Mouse (Mus musculus) cerebral cortex, adult 2 months (tissue): ENCODE results near the gene Usp45.

Experiments
- WGBS: fragments of 180-500 bp; shearing (Covaris S2); methylation state at CpG from one replicate; pipeline ENCODE4 v1.1.7; 2018; 5-methylcytosine and 5-hydroxymethylcytosine counted together

Gene Usp45

DNA sequence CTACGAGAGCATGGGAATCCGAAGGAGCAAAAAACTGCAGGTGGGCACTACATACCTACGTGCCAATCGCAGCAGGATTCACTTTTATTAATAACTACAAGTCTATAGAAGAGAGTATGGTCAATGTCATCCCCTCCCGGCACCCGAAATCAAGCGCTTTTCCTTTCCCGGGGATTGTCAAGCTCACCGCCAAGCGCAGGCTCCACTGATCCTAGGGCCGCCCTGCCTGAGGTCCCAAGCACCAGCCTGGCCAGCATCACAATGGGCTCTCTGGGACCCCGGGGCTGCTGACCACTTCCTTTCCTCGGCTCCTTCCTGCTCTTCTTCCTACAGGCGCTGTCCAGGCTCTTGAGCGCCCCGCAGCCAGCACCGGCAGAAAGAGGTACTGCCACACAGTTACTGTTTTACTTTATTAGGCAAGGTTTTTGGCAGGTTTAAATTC, at the start of gene Usp45, which contains the start of gene Tstd3:
Usp45 (plus strand) TSS at position 294 of the 442 bp plus-strand sequence.
Tstd3 (minus strand) TSS at position 350 of the 442 bp plus-strand sequence.
- WGBS, result under 1% methylated on average over 17 of the region's 17 CpGs

DNA sequence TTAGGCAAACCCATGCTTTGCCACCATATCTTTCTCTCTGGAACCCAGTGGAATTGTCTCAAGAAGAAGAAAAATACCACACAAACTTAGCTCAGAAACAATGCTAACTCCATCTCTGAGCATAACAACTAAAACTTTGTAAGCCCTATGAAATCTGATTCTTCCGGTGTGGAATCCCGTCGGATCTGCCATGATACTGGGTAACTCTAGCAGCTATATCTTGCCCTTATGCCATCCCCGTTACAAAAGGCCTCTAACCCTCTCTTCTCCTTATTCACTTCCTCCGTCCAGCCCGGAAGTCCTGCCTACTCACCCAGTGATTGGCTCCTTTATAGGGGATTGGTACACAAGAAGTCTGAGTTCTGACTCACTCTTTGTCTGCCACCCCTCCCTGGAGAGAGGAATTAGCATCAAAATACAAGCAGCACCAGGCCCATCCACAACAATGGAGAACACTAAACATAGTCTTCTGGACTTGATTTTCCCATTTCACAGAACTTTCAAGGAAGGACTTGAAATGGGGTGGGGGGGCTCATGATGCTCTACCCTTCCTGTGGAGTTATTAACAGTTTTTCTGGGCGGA, 44.1 kb upstream of the Usp45 start:
- WGBS, result 62% methylated on average over 7 of the region's 7 CpGs

DNA sequence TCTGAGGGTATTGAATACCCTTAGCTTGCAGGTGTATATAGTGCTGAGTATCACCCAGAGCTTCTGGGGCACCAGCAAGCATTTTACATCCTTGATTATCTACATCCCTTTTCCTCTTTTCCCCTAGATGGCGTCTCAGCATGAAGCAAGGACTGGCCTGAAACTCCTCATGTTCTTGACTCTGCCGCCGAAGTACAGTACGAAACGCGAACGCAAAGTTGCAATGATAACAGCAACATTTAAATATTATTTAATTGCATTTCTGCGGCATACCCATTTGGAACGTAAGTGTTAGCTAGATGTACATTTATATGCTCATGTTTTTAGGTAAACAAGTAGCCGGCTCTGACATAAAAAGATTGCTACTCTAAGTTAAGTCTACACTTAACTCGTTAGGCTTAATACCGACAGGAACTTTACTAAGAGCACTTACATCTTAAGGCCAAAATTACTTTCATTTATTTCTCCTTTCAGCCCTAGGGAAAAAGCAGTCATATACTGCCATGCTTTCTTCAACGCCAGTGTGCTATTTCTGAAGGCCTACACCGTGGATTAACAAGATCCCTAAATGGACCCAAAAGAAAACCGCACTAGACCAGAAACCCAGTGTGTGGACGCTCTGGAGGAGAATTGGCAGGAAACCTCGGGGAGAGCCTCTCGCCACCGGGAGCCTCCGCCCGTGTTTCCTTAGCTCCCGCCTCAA, 39.9 kb upstream of the Usp45 start:
- under 1% methylated on average over 22 of the region's 22 CpGs for WGBS

DNA sequence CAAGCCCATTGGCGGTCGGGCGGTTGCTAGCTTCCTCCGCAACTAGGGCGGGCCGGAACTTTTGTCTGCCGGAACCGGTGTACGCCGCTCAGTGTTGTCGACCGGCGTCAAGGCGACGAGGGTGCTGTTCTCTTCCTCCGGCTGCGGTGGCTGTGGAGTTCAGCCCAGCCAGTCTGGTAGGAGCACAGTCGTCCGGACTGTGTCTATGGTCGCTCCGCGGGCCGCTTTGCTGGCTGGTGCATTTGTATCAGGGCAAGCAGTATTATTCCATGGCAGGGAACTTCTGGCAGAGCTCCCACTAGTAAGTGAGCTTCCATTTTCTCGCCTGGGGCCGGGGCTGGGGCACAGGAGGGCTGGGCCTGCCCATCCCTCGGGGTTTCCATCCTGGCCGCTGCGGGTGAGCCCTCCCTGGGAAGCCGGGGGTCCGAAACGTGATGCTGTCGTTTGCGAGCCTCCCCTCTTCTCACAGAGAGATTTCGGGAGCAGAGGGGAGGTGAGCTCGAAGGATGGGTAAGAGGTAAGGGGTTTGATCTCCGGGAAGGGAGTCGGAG, 39.3 kb upstream of the Usp45 start, which contains the start of gene Ccnc:
Ccnc (plus strand) TSS at position 87 of the 551 bp plus-strand sequence.
- WGBS, result under 1% methylated on average over 37 of the region's 37 CpGs

DNA sequence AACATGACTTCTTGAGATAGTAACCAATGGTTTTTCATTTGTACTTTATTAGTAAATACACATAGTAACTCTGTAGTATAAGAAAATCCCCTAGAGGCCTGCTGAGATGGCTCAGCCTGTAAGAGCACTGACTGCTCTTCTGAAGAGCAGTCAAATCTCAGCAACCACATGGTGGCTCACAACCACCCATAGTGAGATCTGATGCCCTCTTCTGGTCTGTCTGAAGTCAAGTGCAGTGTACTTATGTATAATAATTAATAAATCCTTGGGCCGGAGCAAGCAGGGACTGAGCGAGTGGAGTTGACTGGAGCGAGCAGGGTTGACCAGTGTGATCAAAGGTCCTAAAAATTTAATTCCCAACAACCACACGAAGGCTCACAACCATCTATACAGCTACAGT, 27.8 kb upstream of the Usp45 start:
- WGBS, result 96% methylated on average over 4 of the region's 4 CpGs

DNA sequence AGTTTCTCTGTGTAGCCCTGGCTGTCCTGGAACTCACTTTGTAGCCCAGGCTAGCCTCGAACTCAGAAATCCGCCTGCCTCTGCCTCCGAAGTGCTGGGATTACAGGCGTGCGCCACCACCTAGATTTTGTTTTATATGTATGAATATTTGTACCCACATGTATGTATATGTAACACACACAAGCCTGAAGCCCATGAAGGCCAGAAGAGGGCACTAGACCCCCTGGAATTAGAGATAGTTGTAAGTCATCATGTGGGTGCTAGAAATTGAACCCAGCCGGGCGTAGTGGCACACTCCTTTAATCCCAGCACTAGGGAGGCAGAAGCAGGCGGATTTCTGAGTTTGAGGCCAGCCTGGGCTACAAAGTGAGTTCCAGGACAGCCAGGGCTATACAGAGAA, 22.8 kb upstream of the Usp45 start:
- 96% methylated on average over 8 of the region's 8 CpGs for WGBS

DNA sequence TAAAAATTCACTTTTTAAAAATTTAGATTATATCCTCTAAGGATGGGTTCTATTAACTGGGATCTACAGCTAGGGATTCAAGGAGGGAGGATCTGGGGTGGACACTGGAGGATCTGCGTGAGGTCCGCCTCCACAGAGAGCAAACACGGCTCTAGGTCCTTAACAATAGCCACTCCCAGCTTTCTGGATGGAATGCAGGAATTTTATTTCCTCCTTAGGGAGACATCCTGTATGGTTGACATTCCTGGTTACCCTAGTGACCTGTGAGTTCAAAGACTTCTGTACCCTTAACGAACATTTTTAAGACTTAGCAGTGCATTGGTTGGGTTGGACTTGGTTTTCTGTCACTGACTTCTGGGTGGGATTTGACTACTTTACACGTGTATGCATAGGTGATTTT, 21.2 kb upstream of the Usp45 start:
- WGBS, result 75% methylated on average over 5 of the region's 5 CpGs

DNA sequence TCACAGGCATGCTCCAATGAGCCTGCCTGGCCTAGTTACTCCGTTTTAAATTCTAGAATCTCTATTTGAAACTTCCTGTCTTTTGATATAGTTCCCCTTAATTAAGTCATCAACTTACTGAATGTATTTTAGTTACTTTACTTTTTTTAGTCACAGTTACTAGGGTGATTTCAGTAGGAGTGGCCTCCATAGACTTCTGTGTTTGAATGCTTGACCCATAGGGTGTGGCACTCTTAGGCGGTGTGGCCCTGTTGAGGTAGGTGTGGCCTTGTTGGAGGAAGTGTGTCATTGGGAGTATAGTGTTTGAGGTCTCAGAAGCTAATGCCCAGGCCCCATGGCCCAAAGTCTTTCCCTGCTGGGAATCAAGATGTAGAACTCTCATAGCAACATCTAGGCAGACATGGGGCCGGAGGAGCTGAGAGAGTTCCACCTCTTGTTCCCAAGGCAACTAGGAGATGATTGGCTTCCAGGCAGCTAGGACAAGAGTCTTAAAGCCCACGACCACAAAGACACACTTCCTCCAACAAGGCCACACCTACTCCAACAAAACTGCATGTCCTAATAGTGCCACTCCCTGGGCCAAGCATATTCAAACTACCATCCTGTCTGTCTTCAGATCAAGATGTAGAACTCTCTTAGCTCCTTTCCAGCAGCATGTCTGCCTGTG, 11.7 kb upstream of the Usp45 start:
- 59% methylated on average over 4 of the region's 4 CpGs for WGBS

DNA sequence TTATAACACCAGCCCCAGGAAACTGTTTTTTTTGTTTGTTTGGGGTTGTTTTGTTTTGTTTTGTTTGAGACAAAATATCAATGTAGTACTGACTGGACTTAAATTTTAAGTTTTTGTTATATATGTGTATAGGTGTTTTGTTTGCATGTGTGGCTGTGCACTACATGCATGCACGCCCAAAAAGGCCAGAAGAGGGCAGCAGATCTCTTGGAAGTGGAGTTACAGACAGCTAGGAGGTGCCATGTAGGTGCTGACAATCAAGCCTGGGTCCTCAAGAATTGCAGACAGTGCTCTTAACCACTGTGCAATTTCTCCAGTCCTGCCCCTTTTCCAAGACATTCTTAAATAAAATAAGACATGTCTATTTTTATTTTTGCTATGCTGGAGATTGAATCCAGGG, 8.1 kb upstream of the Usp45 start:
- WGBS, result 69% methylated on average over 1 of the region's 1 CpGs

DNA sequence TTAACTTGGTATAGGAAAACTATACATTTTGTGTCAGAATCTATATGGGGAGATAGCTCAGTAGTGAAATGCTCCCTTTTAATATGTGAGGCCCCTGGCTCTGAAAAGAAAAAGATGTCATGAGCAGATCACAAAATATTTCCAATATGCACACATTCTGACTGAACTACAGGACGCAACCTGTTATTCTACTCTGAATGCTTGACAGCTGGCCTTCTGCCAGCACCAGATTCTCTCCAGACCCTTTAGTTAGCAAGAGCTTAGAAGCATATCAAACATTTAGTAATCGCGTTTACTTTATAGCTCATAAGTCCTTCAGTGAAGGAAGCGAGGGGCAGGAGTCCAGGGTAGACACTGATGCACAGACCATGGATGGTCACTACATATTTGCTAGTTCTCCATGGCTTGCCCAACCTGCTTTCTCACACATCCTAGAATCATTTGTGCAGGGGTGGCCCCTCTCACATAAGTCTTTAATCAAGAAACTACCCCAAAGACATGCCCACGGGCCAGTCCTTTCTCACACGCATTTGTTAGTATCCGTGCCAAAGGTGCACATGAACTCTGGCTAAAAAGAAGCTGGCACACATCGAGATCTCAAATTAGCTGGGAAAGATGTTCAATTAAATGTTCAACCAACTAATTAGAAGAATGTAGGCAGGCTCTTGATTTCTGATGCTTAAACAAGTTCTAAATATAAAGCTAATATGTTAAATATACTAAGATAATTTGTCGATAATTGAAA, 5.4 kb upstream of the Usp45 start:
- WGBS, result 51% methylated on average over 9 of the region's 9 CpGs

DNA sequence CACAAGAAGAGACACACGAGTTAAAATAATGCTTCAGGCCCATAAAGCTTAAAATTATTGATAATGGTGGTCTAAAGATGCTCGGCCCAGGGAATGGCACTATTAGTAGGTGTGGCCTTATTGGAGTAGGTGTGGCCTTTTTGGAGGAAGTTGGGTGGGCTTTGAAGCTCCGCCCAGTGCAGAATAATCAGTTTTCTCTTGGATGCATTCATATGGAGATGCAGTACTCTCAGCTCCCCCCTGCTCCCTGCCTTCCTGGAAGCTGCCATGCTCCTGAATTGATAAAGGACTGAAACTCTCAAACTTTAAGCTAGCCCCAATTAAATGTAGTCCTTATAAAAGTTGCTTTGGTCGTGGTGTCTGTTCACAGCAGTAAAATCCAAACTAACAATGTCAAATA, 3.1 kb upstream of the Usp45 start:
- WGBS, result 79% methylated on average over 4 of the region's 4 CpGs

DNA sequence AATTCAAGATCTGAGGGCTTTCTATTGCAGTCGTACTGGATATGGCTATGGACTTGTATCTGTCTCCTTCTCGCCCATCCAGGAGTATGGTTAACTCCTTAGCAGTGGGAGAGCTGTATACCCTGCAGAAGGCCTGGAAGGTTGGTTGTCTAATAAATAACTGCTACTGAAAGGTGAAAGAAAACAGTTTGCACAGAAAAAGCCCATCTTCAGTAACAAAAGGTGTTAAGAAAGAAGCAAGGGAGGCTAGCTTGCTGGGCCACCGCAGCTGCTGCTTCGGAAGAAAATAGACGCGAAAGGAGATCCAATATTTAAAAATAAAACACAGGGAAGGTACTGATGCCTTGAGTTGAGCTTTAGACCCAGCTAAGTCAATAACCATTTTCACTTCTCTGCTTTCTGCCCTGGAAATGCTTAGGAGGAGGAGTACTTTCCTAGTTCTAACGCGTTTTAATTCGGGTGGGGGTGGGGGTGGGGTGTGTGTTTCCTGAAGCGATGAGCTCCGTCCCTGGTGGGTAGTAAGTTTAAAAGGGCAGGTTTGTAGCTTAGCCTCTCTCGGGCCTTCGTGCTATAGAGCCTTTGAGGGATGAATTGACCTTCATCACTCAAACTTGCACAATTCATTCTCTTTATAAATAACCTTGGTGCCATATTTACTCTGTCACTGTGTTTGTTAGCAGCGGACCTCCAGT, 639 bp upstream of the Usp45 start:
- WGBS, result 8% methylated on average over 14 of the region's 14 CpGs

DNA sequence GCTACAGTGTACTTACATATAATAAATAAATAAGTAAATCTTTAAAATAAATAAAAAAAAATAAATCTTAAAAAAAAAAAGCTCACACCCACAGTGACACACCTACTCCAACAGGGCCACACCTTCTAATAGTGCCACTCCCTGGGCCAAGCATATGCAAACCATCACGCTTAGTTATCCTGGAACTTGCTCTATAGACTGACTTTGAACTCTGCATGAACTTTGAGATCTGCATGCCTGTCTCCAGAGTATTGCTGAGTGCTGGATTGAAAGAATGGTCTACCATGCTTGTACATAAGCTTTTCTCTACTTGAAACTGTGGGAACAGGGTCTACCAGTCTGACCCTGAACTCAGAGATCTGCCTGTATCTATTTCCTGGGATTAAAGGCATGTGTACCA, 4.1 kb downstream of the Usp45 start:
- WGBS, result 90% methylated on average over 1 of the region's 1 CpGs

DNA sequence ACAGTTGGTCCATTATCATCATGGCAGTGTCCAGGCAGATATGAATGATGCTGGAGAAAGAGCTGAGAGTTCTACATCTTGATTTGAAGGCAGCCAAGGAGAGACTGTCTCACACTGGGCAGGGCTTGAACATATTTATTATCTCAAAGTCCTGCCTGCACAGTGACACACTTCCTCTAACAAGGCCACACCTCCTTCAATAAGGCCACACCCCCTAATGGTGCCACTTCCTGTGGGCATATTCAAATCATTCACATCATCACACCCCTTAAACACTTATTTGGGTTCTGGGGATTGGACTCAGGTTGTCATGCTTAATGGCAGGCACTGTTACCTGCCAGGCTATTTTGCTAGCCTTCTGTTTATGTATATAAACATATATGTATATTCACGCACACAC, 5.3 kb downstream of the Usp45 start:
- 100% methylated on average over 1 of the region's 1 CpGs for WGBS

DNA sequence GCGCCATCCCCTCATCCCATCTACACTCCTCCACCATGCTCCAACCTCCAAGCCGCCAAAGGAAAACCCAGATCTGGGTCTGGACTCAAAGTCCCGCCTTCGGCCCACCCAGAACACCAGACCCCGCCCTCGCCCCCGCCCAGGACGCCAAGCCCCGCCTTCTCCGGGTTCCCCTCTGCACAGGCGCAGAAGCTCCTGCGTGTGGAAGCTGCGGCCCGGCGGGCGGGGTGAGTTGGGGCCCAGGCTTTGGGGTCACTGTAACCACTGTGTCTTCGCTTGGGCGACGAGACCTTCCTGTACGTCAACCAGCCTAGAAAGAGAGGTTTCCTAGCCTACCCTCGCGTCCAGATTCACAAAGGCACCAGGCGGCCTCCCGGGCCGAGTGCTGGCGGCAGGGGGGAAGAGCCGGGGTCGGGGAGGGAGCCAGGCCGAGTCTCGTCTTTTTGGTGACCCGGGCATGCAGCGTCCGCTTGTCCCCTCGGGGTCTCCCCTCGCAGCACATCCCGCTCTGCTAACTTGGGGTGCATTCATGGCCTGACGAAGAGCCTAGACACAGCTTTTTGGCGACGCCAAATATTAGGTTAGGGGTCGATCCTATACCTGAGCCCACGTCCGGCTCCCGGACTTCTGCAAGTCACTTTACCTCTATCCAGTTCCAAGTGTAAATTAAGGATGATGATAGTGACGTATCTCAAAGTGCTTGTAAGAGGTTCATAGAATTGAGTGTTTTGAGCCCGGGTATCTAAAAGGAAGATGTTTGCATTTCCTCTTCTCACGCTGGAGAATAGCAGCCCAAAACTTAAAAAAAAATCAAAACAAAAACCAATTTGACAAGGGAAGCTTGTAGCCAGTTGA, 9.4 kb downstream of the Usp45 start:
- under 1% methylated on average over 46 of the region's 46 CpGs for WGBS

DNA sequence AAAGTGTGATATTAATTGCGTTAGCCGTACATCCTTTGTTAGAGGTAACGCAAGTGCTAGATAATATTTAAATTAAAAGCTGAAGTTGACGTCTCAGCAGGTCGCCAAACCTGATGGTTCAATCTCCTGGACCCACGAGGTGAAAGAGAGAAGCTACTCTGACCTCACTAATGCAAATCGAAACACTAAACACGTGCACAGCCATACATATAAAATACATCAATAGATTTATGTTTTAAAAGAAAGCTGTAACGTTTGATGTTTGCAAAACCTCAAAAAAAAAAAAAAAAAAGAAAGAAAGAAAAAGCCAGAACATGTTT, 9.9 kb downstream of the Usp45 start:
- WGBS, result 3% methylated on average over 9 of the region's 9 CpGs

DNA sequence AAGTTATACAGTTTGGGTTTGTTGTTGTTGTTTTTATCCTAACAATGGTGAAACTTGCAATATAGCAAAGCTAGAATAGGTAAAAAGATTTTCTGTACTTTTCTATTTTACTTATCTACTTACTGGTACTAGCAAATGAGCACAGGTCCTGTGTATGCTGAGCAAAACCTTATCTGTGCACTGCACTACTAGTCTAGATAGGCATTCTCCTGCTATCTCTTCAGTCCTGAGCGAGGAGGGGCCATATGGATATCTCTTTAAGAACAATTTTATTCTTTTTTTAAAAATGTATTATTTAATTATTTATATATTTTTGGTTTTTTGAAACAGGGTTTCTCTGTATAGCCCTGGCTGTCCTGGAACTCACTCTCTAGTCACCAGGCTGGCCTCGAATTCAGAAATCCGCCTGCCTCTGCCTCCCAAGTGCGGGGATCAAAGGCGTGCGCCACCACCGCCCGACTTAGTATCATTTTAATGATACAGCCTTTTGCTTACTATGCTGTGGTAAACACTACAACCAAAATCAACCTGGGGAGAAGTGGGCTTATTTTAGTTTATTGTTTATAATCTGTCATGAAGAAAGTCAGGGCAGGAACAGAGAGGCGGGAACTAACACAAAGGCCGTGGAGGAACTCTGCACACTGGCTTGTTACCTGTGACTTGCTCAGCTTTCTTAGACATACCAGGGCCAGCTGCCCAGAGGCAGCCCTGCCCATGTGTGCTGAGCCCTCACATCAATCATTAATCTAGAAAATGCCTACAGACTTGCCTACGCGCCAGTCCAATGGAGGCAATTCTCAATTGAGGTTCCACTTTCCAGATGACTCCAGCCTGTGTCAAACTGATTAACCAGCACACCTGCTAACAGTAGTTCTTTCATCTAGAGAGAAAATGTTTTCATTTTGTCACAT, 14.1 kb downstream of the Usp45 start:
- 96% methylated on average over 12 of the region's 12 CpGs for WGBS

DNA sequence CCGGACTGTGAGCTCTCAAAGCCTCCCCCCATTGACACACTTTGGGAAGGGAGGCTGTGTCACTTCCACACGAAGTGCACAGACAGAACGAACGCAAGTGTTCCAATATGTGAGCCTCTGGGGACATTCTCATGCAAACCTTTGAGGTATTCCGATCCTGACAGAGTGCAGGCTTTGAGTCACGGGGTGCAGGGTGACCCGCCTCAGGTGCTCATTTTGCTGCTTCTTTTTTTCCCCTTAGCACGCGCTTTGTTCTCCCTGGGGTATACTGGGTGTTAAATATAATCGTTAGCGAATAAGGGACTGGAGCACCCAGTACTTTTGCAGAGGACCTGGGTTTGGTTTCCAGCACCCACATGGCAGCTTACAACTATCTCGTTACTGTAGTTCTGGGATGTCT, 19.3 kb downstream of the Usp45 start:
- WGBS, result 96% methylated on average over 12 of the region's 12 CpGs

DNA sequence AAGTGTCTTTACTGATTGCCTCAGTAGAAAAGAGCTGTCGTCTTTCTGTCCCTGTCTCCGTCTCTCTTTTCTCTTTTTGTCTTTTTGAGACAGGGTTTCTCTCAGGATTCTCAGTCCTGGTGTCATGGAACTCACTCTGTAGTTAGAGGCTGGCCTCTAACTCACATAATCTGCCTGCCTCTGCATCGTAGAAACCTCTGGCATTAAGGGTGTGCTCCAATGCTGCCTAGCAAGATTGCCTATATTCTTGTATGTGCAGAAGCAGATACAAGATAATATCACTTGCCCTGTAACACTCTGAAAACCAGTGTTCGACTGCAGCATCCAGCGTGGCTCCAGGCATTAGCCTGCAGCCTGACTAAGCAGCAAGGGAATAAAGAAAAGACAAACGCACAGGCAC, 21.9 kb downstream of the Usp45 start:
- 86% methylated on average over 6 of the region's 6 CpGs for WGBS
